Mouse (Mus musculus): ENCODE measurements around the gene Ccdc141. TPM values are rescaled to one million over a fixed set of nuclear protein-coding genes. Genes with fewer than 3 reads are reported as not detected.

Ccdc141 gene
- total RNA-seq, 1 experiment: 3.3 TPM

GRCm38 (mm10) chr2:76965542-76965941 is 204.9 kb downstream of the Ccdc141 start:
- no peak for DNase-seq (ENCODE audit: low read depth, low spot score)
- no peaks in the 10 kb centered on the region for H3K36me3 ChIP-seq (ENCODE audit: control insufficient read depth, insufficient read depth, low read length, poor library complexity, severe bottlenecking)
- in situ Hi-C loops (cut with MboI; ENCODE audit: low sequenced_read_pairs in 2 of 2, unreplicated experiment in 2 of 2): loop anchor here in 1 of 2 experiments (25.0 kb wide), 1 partner anchor 747 kb away; no protein-coding TSS in a partner anchor
- TF ChIP-seq CHD2 (IDR thresholded peaks at IDR 0.05; ENCODE audit: low read depth, low read length): no peak
- TF ChIP-seq MAFK (IDR thresholded peaks at IDR 0.05; ENCODE audit: insufficient read depth, low read depth, low read length): no peak
- no peak for TF ChIP-seq ZC3H11A (IDR thresholded peaks at IDR 0.05; ENCODE audit: borderline replicate concordance, low read depth, low read length)
- TF ChIP-seq ZNF384 (IDR thresholded peaks at IDR 0.05; ENCODE audit: low read depth, low read length): no peak
- no peak for TF ChIP-seq HCFC1 (IDR thresholded peaks at IDR 0.05; ENCODE audit: borderline replicate concordance, insufficient read depth, low read length)
- H3K27ac ChIP-seq (ENCODE audit: insufficient read depth, low read depth, low read length, poor library complexity, severe bottlenecking): no peak overlapping the region
- H3K9ac ChIP-seq (ENCODE audit: insufficient read depth, low read depth, low read length, poor library complexity, severe bottlenecking): no peak overlapping the region
- no peak overlapping the region for H3K4me3 ChIP-seq (ENCODE audit: insufficient read depth in 1 of 2, low read depth in 1 of 2, low read length in 2 of 2, poor library complexity in 1 of 2, severe bottlenecking in 1 of 2)
- no peaks in the 10 kb centered on the region for H3K9me3 ChIP-seq (ENCODE audit: control insufficient read depth, insufficient read depth, low read depth, low read length)
- no peaks in the 10 kb centered on the region for H3K4me1 ChIP-seq (ENCODE audit: control insufficient read depth in 2 of 2, insufficient read depth in 2 of 2, low read length in 2 of 2, poor library complexity in 1 of 2)

- TF ChIP-seq CHD2 (IDR thresholded peaks at IDR 0.05; ENCODE audit: low read depth, low read length): no peak
- no peak for TF ChIP-seq ZNF384 (IDR thresholded peaks at IDR 0.05; ENCODE audit: low read depth, low read length)
- TF ChIP-seq ZC3H11A (IDR thresholded peaks at IDR 0.05; ENCODE audit: borderline replicate concordance, low read depth, low read length): no peak
- no peak for TF ChIP-seq HCFC1 (IDR thresholded peaks at IDR 0.05; ENCODE audit: borderline replicate concordance, insufficient read depth, low read length)
- Histone ChIP-seq H3K4me1 (ENCODE audit: control insufficient read depth in 2 of 2, insufficient read depth in 2 of 2, low read length in 2 of 2, poor library complexity in 1 of 2) (no peaks in the 10 kb centered on the region), H3K9me3 (ENCODE audit: control insufficient read depth, insufficient read depth, low read depth, low read length) (no peaks in the 10 kb centered on the region), H3K4me3 (ENCODE audit: insufficient read depth in 1 of 2, low read depth in 1 of 2, low read length in 2 of 2, poor library complexity in 1 of 2, severe bottlenecking in 1 of 2) (no peak overlapping the region), H3K9ac (ENCODE audit: insufficient read depth, low read depth, low read length, poor library complexity, severe bottlenecking) (no peak overlapping the region), H3K36me3 (ENCODE audit: control insufficient read depth, insufficient read depth, low read length, poor library complexity, severe bottlenecking) (no peaks in the 10 kb centered on the region), H3K27ac (ENCODE audit: insufficient read depth, low read depth, low read length, poor library complexity, severe bottlenecking) (no peak overlapping the region)
- in situ Hi-C loops (cut with MboI; ENCODE audit: low sequenced_read_pairs in 2 of 2, unreplicated experiment in 2 of 2): loop anchor here in 1 of 2 experiments (25.0 kb wide), 1 partner anchor 750 kb away; no protein-coding TSS in a partner anchor
- DNase-seq (ENCODE audit: low read depth, low spot score): no peak
These were observed 208.4 kb downstream of the Ccdc141 start for GRCm38 (mm10) chr2:76962045-76962432.

DNA sequence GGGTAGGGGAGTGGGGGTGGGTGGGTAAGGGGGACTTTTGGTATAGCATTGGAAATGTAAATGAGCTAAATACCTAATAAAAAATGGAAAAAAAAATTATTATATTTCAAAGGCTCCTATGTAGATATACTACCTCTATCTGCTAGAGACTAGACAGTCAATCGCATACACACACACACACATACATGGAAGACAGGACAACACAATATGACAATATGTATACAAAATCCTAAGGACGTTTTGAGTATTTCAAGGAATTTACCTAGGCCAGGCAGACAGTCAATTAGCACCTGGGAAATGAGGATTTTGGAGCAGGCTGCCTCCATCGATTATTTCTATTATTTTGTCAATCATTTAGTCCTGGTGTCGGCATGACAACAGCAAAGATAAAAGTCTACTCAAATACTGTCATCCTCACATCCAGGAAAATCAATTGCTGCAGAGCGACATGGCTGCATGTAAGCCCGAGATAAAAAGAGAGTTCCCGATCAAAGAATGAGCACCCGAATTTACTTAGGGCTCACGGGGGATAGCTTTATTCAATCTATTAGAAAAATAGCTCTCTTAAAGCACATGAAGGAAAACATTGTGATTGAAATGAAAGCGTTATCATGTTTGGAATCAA is 208.9 kb downstream of the Ccdc141 start:
- TF ChIP-seq ZNF384 (IDR thresholded peaks at IDR 0.05; ENCODE audit: low read depth, low read length): no peak
- TF ChIP-seq CHD2 (IDR thresholded peaks at IDR 0.05; ENCODE audit: low read depth, low read length): no peak
- TF ChIP-seq ZC3H11A (IDR thresholded peaks at IDR 0.05; ENCODE audit: borderline replicate concordance, low read depth, low read length): no peak
- no peak for TF ChIP-seq HCFC1 (IDR thresholded peaks at IDR 0.05; ENCODE audit: borderline replicate concordance, insufficient read depth, low read length)
- TF ChIP-seq MAFK (IDR thresholded peaks at IDR 0.05; ENCODE audit: insufficient read depth, low read depth, low read length): no peak

More for the DNA sequence above, 208.9 kb downstream of the Ccdc141 start:
- Histone ChIP-seq H3K4me1 (ENCODE audit: control insufficient read depth in 2 of 2, insufficient read depth in 2 of 2, low read length in 2 of 2, poor library complexity in 1 of 2) (no peaks in the 10 kb centered on the region), H3K36me3 (ENCODE audit: control insufficient read depth, insufficient read depth, low read length, poor library complexity, severe bottlenecking) (no peaks in the 10 kb centered on the region), H3K4me3 (ENCODE audit: insufficient read depth in 1 of 2, low read depth in 1 of 2, low read length in 2 of 2, poor library complexity in 1 of 2, severe bottlenecking in 1 of 2) (no peak overlapping the region), H3K9me3 (ENCODE audit: control insufficient read depth, insufficient read depth, low read depth, low read length) (no peaks in the 10 kb centered on the region), H3K9ac (ENCODE audit: insufficient read depth, low read depth, low read length, poor library complexity, severe bottlenecking) (no peak overlapping the region), H3K27ac (ENCODE audit: insufficient read depth, low read depth, low read length, poor library complexity, severe bottlenecking) (no peak overlapping the region)
- no peak for DNase-seq (ENCODE audit: low read depth, low spot score)
- in situ Hi-C loops (cut with MboI; ENCODE audit: low sequenced_read_pairs in 2 of 2, unreplicated experiment in 2 of 2): loop anchor here in 1 of 2 experiments (25.0 kb wide), 1 partner anchor 751 kb away; no protein-coding TSS in a partner anchor

Other genes with a start within 250 kb of the Ccdc141 start
- gene Ttn, start 188.1 kb downstream of the Ccdc141 start, total RNA-seq (2012; rRNA removed): 10.3 and 19.9 TPM in 2 replicates
- gene Sestd1, start 110.0 kb upstream of the Ccdc141 start, total RNA-seq (2012; rRNA removed): 11.4 and 12.4 TPM in 2 replicates

All from ES-E14 (cell line).